Mouse (Mus musculus) stomach, embryonic 16.5 days (tissue): ENCODE measurements at regions not wholly inside any gene's neighbourhood (a gene's known extent, or its start where the extent isn't known, plus 50 kb on each side); places are given as distances from the start of the nearest gene placed in this dataset.

Source experiments
- ATAC-seq: fragments of 200-750 bp; cut with Nextera tagmentation; 2 replicates; pipeline ENCODE4 v1.8.0; 2017; ENCODE audit warnings: moderate number of reproducible peaks, moderate TSS enrichment; ENCODE audit not compliant: insufficient read depth, low FRiP score
- H3K27ac ChIP-seq: fragments of 300-500 bp; sonication (generic); 2 replicates; pipeline ENCODE4 v1.5.1; 2014; ENCODE audit warnings: low read length
- H3K27me3 ChIP-seq: fragments of 300-500 bp; sonication (generic); 2 replicates; pipeline ENCODE4 v1.6.1; 2014; ENCODE audit warnings: low read length, control low read depth, mixed read lengths; ENCODE audit not compliant: control insufficient read depth, insufficient read depth
- H3K36me3 ChIP-seq: fragments of 300-500 bp; sonication (generic); 2 replicates; pipeline ENCODE4 v1.6.1; 2014; ENCODE audit warnings: low read length; ENCODE audit not compliant: control insufficient read depth, insufficient read depth
- H3K4me1 ChIP-seq: fragments of 300-500 bp; sonication (generic); 2 replicates; pipeline ENCODE4 v1.6.1; 2014; ENCODE audit warnings: low read length, control low read depth, mixed read lengths; ENCODE audit not compliant: control insufficient read depth, insufficient read depth
- H3K4me2 ChIP-seq: fragments of 300-500 bp; sonication (generic); 2 replicates; pipeline ENCODE4 v1.6.1; 2014; ENCODE audit warnings: low read depth, low read length, mixed read lengths
- H3K4me3 ChIP-seq: fragments of 300-500 bp; sonication (generic); replicated peaks from 2 replicates; pipeline ENCODE4 v1.5.1; 2014; ENCODE audit warnings: mild to moderate bottlenecking, low read length
- H3K9ac ChIP-seq: fragments of 300-500 bp; sonication (generic); 2 replicates; pipeline ENCODE4 v1.6.1; 2014; ENCODE audit warnings: low read length
- H3K9me3 ChIP-seq: fragments of 300-500 bp; sonication (generic); replicated peaks from 2 replicates; pipeline ENCODE4 v1.6.1; 2016; ENCODE audit warnings: low read length, control low read depth; ENCODE audit not compliant: control insufficient read depth
- WGBS: fragments of 180-500 bp; shearing (Covaris S2); extraction: QIAGEN DNeasy Blood & Tissue Kit; methylation state at CpG from one replicate; pipeline ENCODE4 v1.1.7; 2014; 5-methylcytosine and 5-hydroxymethylcytosine counted together

DNA sequence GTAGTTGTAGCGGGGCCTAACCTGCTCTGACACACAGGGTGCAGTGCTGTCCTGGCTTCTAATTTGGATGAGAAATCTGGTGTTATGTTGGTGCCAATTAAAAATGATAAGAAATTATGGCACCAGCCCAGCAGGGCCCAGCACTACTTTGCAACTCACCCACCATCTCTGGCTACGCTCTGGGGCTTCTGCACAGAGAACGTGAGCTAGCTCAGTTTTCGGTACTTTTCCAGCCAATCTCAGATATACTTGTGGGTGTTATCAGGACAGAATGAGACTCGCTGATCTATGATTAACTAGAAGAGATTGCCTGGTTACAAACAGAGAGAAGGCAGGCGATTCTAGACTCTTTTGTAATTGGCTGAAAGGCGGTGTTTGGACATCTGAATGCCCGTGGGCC, 71.6 kb upstream of the Unc5a start:
- 74% methylated on average over 8 of the region's 8 CpGs for WGBS
- no peaks in the 10 kb centered on the region for H3K36me3 ChIP-seq
- H3K4me2 ChIP-seq: no peak overlapping the region
- H3K27me3 ChIP-seq: peaks cover 33% of the 10 kb centered on the region
- no peaks in the 10 kb centered on the region for H3K4me1 ChIP-seq
- no peak overlapping the region for H3K4me3 ChIP-seq
- no peaks in the 10 kb centered on the region for H3K9me3 ChIP-seq
- H3K27ac ChIP-seq: no peak overlapping the region
- ATAC-seq: no peak
- H3K9ac ChIP-seq: no peak overlapping the region

DNA sequence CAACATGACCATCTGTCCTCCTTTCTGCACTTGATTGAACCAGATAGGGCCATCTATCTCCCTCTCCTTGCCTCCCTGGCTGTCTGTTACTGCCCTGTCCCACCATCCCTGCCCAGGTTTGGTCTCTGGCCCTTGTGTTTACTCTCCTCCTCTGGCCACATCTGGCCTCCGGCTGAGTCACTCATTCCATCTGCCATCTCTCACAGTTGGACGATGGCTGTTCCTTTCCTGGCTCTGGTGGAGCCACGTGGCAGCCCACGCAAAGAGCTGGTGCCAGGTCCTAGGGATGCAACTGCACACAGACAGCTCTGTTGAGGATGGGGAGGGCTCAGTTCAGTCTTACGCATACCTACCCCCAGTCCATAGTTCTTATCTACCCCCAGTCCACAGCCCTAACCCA, 69.9 kb upstream of the Unc5a start:
- Histone ChIP-seq H3K4me2 (no peak overlapping the region), H3K36me3 (no peaks in the 10 kb centered on the region), H3K27ac (no peak overlapping the region), H3K4me3 (no peak overlapping the region), H3K27me3 (peaks cover 21% of the 10 kb centered on the region), H3K4me1 (no peaks in the 10 kb centered on the region), H3K9me3 (no peaks in the 10 kb centered on the region), H3K9ac (no peak overlapping the region)
- WGBS: 76% methylated on average over 5 of the region's 5 CpGs
- ATAC-seq: no peak

DNA sequence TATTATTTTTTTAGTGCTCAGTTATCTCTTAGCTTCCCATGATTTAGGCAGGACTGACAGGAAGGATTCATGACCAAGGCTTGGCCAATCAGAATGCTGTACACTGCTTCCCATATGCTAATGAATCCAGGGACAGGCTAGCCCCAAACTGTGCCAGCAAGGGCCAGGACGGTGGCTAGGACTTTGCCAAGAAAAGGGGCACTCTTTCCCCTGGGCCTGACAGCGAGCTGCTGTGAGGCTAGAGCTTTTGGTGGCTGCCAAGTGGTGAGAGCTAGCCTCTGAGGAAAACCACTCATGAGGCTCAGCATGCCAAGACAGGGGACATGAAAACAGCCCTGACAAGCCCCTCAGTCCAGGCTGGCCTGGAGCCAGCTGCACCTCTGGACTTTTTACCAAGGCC, 69.0 kb upstream of the Unc5a start:
- ATAC-seq: no peak
- Histone ChIP-seq H3K4me1 (no peaks in the 10 kb centered on the region), H3K9ac (no peak overlapping the region), H3K36me3 (no peaks in the 10 kb centered on the region), H3K4me3 (no peak overlapping the region), H3K27ac (no peak overlapping the region), H3K27me3 (peaks cover 12% of the 10 kb centered on the region), H3K9me3 (no peaks in the 10 kb centered on the region), H3K4me2 (no peak overlapping the region)
- whole genome bisulfite sequencing: 50% methylated on average over 2 of the region's 2 CpGs

DNA sequence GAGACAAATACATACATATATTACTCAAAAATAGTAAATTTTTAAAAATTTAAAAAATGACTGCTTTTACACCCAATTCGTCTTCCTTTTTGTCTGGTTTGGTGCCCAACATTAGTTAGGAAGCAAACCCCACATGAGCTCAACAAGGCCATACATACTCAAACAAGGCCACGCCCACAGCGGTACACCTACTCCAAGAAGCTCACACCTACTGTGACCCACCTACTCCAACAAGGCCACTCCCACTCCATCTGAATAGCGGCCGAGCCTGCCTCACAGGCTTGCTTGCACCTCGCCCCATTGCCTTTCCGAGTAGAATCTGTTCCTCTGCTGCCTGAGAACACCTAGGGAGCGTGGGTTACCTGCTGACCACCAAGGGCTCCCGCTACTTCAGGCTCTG, 66.4 kb upstream of the Unc5a start:
- H3K27me3 ChIP-seq: peaks cover 3% of the 10 kb centered on the region; the same call in 1 of the 2 replicates
- no peak overlapping the region for H3K4me3 ChIP-seq
- ATAC-seq: no peak
- H3K9ac ChIP-seq: no peak overlapping the region
- H3K4me1 ChIP-seq: no peaks in the 10 kb centered on the region
- H3K9me3 ChIP-seq: no peaks in the 10 kb centered on the region
- H3K4me2 ChIP-seq: no peak overlapping the region
- no peak overlapping the region for H3K27ac ChIP-seq
- no peaks in the 10 kb centered on the region for H3K36me3 ChIP-seq
- 43% methylated on average over 9 of the region's 9 CpGs for WGBS

DNA sequence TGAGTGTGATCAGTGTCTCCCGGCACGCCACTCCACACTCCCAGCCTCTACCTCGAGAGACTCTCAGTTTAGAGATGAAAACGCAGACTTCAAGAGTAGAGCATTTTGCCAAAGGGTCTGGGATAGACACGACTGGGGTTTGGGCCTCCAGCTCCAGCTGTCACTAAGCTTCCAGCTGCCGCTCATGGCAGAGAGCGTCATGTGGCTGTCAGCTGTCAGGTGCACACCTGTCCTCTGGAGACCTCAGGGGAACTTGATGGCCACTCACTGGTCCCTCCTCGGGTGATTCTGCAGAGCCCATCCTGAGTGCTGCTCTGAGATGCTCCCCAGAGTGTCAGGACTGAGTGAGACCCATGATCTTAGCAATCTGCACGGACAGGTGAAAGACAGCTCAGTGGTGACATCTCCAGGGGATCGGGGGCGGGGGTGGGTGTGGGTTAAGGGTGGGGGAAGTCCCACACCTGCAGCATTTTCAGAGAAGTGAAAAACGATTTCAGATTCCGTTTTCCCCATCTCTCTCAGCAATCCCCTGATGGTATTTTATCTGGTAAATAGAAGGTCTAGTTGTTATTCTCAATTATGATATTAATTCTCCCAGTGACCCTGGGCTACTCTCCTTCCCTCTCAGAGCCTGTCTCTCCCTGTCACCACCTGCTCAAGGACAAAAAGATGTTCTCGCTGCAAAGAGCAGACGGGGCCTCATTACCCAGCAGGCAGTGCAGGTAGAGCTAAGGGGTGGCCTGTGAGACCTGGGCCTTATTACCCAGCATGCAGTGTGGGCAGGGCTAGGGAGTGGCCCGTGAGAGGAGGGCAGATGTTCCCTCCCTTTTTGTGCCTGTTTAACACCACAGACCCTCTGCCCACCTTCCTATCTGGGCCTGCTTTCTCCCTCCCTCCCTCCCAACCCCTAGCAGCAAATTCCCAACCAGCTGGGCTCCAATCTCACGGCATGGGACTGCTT, 65.2 kb upstream of the Unc5a start:
- H3K9ac ChIP-seq: no peak overlapping the region
- peaks cover 3% of the 10 kb centered on the region; the same call in 1 of the 2 replicates for H3K27me3 ChIP-seq
- WGBS: 50% methylated on average over 17 of the region's 17 CpGs
- H3K4me1 ChIP-seq: no peaks in the 10 kb centered on the region
- no peak overlapping the region for H3K4me2 ChIP-seq
- no peak overlapping the region for H3K27ac ChIP-seq
- no peak overlapping the region for H3K4me3 ChIP-seq
- no peaks in the 10 kb centered on the region for H3K9me3 ChIP-seq
- H3K36me3 ChIP-seq: no peaks in the 10 kb centered on the region
- ATAC-seq: no peak

DNA sequence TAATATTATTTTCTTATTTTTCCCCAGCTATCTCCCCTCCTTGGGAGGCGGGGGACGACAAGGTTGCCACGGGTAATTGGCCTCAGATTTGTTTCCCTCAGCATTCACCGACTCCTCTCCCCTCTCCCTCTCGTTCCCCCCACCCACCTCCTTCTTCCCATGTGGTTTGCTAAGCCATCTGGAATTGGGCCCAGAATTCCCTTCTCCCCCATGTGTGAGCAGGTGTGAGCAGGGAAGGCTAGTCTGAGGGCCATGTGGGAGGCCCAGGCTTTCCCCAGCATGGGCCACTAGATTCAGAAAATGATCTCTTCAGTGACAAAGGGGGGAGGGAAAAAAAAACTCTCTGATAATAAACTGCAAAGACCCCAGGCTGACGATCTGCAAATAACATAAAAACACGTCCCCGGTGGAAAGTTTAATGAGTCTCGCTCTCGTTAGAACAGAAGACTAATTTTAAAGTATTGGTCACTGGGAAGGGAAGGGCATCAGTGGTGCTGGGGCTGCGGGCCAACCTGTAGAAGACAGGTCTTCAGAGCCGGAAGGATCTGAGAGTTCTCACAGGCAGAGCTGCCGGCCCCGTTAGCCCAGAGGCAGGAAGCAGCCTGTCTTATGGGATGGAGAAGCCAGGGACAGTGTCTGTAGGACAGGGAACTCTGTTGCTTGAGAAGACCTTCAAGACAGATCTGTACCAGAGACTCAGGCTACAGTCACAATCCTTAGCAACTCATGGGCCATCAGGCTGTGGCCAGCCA, 64.3 kb upstream of the Unc5a start:
- Histone ChIP-seq H3K36me3 (no peaks in the 10 kb centered on the region), H3K9ac (no peak overlapping the region), H3K4me2 (no peak overlapping the region), H3K4me3 (no peak overlapping the region), H3K27ac (no peak overlapping the region), H3K9me3 (no peaks in the 10 kb centered on the region), H3K4me1 (no peaks in the 10 kb centered on the region), H3K27me3 (peaks cover 3% of the 10 kb centered on the region; the same call in 1 of the 2 replicates)
- WGBS: 60% methylated on average over 14 of the region's 14 CpGs
- ATAC-seq: no peak

DNA sequence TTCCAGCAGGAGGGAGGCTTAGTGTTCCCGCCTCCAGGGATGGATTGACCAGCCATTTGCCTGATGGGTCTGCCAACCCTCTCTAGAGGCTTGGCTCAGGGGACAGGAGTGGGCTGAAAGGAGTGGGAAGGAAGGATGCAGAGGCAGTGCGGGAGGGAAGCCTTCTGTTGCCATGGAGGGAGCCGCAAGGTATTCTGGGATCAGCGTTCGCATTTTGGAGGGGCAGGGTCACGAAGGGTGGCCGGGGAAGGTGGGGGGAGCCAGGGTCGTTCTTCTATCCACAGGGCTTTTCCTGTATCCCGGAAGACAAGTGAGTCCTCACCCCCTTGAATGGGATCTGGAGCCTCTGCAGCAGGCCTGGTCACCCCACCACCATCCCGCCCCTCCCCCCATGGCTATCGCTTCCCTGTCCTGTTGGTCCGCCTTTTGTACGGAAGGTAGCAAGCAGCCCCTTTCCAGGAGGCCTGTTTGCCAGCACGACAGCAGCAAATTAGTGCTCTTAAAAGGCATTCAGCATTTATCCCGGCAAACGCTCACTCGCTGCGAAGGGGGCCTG, 61.8 kb upstream of the Unc5a start:
- H3K27me3 ChIP-seq: 0 out of 2 replicates have a peak, but pooled peaks cover 3% of the 10 kb centered on the region
- no peak overlapping the region for H3K4me3 ChIP-seq
- no peaks in the 10 kb centered on the region for H3K9me3 ChIP-seq
- ATAC-seq: no peak
- no peak overlapping the region for H3K9ac ChIP-seq
- no peak overlapping the region; the same call in 1 of the 2 replicates for H3K4me2 ChIP-seq
- no peaks in the 10 kb centered on the region for H3K4me1 ChIP-seq
- WGBS: 18% methylated on average over 18 of the region's 18 CpGs
- H3K36me3 ChIP-seq: no peaks in the 10 kb centered on the region
- H3K27ac ChIP-seq: no peak overlapping the region

DNA sequence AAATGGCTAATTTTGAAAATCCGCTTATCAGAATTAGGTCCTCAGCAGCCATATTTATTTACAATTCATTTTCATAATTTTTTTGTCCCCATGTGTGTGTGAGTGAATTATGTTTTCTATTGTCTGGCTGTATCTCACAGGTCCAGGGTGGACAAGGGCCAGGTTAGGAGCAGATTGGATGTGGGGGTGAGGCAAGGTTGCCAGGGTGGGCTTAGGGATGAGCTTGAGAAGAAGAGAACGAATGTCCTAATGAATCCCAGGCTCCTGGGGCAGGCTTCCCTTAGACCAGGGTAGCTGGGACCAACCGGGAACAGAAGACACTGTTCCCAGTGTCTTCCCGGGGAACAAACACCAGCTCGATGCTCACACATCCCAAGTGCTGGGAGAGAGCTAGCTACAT, 61.2 kb upstream of the Unc5a start:
- H3K36me3 ChIP-seq: no peaks in the 10 kb centered on the region
- no peak overlapping the region for H3K4me2 ChIP-seq
- 0 out of 2 replicates have a peak, but pooled peaks cover 3% of the 10 kb centered on the region for H3K27me3 ChIP-seq
- no peak overlapping the region for H3K9ac ChIP-seq
- no peak overlapping the region for H3K4me3 ChIP-seq
- H3K9me3 ChIP-seq: no peaks in the 10 kb centered on the region
- no peak for ATAC-seq
- 57% methylated on average over 5 of the region's 5 CpGs for WGBS
- H3K4me1 ChIP-seq: no peaks in the 10 kb centered on the region
- H3K27ac ChIP-seq: no peak overlapping the region
